Mouse (Mus musculus): Measurements from ENCODE around the gene Robo4.

The Robo4 gene

GRCm38 (mm10) chr9:37401802-37402201, at the start of gene Robo4:
Gene Robo4, plus strand, starts transcription at chr9:37401897.
- DNase-seq (ENCODE audit: low read depth): no peak

- DNase-seq (ENCODE audit: low read depth): no peak
These were observed 47.2 kb upstream of the Robo4 start for GRCm38 (mm10) chr9:37354485-37354884.

GRCm38 (mm10) chr9:37358713-37359330, 42.9 kb upstream of the Robo4 start:
- DNase-seq (ENCODE audit: low read depth): no peak

GRCm38 (mm10) chr9:37359331-37360220, 42.1 kb upstream of the Robo4 start:
- DNase-seq (ENCODE audit: low read depth): no peak

GRCm38 (mm10) chr9:37362084-37362483, 39.6 kb upstream of the Robo4 start:
- DNase-seq (ENCODE audit: low read depth): no peak

- no peak for DNase-seq (ENCODE audit: low read depth)
These were observed 38.8 kb upstream of the Robo4 start for GRCm38 (mm10) chr9:37362881-37363280.

GRCm38 (mm10) chr9:37363551-37363950, 38.1 kb upstream of the Robo4 start:
- DNase-seq (ENCODE audit: low read depth): no peak

GRCm38 (mm10) chr9:37364392-37364791, 37.3 kb upstream of the Robo4 start:
- DNase-seq (ENCODE audit: low read depth): no peak

GRCm38 (mm10) chr9:37365706-37366105, 36.0 kb upstream of the Robo4 start:
- DNase-seq (ENCODE audit: low read depth): no peak

- DNase-seq (ENCODE audit: low read depth): no peak
These were observed 34.2 kb upstream of the Robo4 start, which contains the start of gene Hepacam for GRCm38 (mm10) chr9:37367301-37368080. Gene Hepacam, plus strand, starts transcription at chr9:37367351.

- no peak for DNase-seq (ENCODE audit: low read depth)
These were observed 33.4 kb upstream of the Robo4 start for GRCm38 (mm10) chr9:37368081-37368830.

- no peak for DNase-seq (ENCODE audit: low read depth)
These were observed 32.8 kb upstream of the Robo4 start for GRCm38 (mm10) chr9:37368860-37369259.

GRCm38 (mm10) chr9:37371232-37371801, 30.4 kb upstream of the Robo4 start:
- no peak for DNase-seq (ENCODE audit: low read depth)

GRCm38 (mm10) chr9:37375718-37376117, 26.0 kb upstream of the Robo4 start:
- no peak for DNase-seq (ENCODE audit: low read depth)

- DNase-seq (ENCODE audit: low read depth): no peak
These were observed 18.5 kb upstream of the Robo4 start for GRCm38 (mm10) chr9:37383161-37383560.

- no peak for DNase-seq (ENCODE audit: low read depth)
These were observed 17.2 kb upstream of the Robo4 start for GRCm38 (mm10) chr9:37384284-37385182.

- no peak for DNase-seq (ENCODE audit: low read depth)
These were observed 10.8 kb upstream of the Robo4 start for GRCm38 (mm10) chr9:37390891-37391290.

- no peak for DNase-seq (ENCODE audit: low read depth)
These were observed 9.6 kb upstream of the Robo4 start for GRCm38 (mm10) chr9:37392071-37392470.

- no peak for DNase-seq (ENCODE audit: low read depth)
These were observed 8.1 kb upstream of the Robo4 start for GRCm38 (mm10) chr9:37393482-37394131.

GRCm38 (mm10) chr9:37400585-37400984, 1.1 kb upstream of the Robo4 start:
- no peak for DNase-seq (ENCODE audit: low read depth)

All from c-Kit-positive CD71-negative TER-119-negative erythroid progenitor cells, embryonic 14.5 days (primary cell).